Mouse (Mus musculus) forebrain, embryonic 13.5 days (tissue): ENCODE measurements around the gene Ddah2. TPM values are rescaled to one million over a fixed set of nuclear protein-coding genes. Genes with fewer than 3 reads are reported as not detected.

Source experiments
- ATAC-seq: fragments of 200-750 bp; cut with Nextera tagmentation; 2 replicates; pipeline ENCODE4 v1.8.0; 2017
- H3K27ac ChIP-seq: fragments of 300-500 bp; sonication (generic); 2 replicates; pipeline ENCODE4 v1.5.1; 2015; ENCODE audit warnings: inconsistent platforms, mild to moderate bottlenecking, moderate library complexity
- H3K27me3 ChIP-seq: fragments of 300-500 bp; sonication (generic); 2 replicates; pipeline ENCODE4 v1.6.1; 2015; ENCODE audit warnings: mild to moderate bottlenecking, inconsistent platforms
- H3K36me3 ChIP-seq: fragments of 300-500 bp; sonication (generic); 2 replicates; pipeline ENCODE4 v1.6.1; 2015; ENCODE audit warnings: mild to moderate bottlenecking, inconsistent platforms; ENCODE audit not compliant: poor library complexity, severe bottlenecking
- H3K4me1 ChIP-seq: fragments of 300-500 bp; sonication (generic); 2 replicates; pipeline ENCODE4 v1.6.1; 2015; ENCODE audit warnings: inconsistent platforms
- H3K4me2 ChIP-seq: fragments of 300-500 bp; sonication (generic); 2 replicates; pipeline ENCODE4 v1.6.1; 2015; ENCODE audit warnings: inconsistent platforms, mild to moderate bottlenecking, moderate library complexity
- H3K4me3 ChIP-seq: fragments of 300-500 bp; sonication (generic); 2 replicates; pipeline ENCODE4 v1.5.1; 2015; ENCODE audit warnings: mild to moderate bottlenecking, inconsistent platforms
- H3K9ac ChIP-seq: fragments of 300-500 bp; sonication (generic); 2 replicates; pipeline ENCODE4 v1.6.1; 2015; ENCODE audit warnings: mild to moderate bottlenecking, inconsistent platforms
- H3K9me3 ChIP-seq: fragments of 300-500 bp; sonication (generic); replicated peaks from 2 replicates; pipeline ENCODE4 v1.6.1; 2016; ENCODE audit warnings: inconsistent platforms
- WGBS: fragments of 180-500 bp; shearing (Covaris S2); methylation state at CpG from one replicate; pipeline ENCODE4 v1.1.7; 2015; 5-methylcytosine and 5-hydroxymethylcytosine counted together
- polyA plus RNA-seq: library from polyadenylated mRNA; unstranded; fragments of >200 nt; fragmentation: Nextera tagmentation; extraction: Ambion mirVana; gene quantifications from 2 replicates; pipeline ENCODE4 v1.2.1, GENCODE M21; 2015

Gene Ddah2
- polyA plus RNA-seq, result 543 and 566 TPM in 2 replicates

DNA sequence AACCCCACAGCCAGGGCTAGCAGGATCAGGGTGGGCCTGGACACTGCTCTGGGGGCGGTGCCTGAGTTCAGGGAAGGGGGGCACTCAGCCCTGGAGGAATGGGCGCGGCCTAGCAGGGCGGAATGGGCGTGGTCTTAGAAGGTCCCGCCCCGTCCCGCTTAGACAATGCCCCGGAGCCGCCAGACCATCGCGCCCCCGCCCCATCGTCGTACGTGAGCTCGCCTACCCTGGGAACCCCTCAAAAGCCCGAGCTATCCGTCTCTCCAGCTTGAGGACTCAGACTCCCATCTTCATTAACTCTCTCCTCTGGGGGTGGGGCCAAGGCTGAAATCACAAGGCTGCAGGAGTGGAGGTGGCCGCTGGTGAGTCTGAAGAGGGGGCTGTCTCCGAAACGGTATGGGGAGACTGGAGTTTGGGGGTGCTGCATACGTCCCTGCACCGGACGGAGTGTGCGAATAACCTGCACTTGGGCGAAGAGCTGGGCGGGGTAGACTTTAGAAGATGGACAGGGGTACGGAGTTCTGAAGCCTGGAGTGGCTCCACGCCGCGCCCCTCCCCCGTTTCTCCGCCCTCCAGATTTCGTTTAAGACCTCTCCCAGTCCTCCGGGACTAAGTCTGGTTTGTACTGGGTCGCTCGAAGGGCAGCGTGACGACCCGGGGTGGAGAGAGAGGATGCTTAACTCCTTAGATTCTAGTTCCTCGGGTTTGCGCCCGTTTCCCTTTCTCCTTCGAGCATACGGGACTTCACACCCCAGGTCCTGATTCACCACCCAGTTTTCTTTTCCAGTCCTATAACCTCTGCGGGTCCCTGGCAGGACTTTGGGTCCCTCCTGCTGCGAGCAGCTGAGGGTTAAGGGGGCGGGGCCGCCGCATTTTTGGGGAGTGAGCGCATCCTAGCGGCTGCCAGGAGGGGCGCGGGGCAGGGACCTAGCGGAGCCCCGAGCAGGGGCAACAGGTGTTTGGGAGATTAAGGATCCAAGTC is at the start of gene Ddah2:
Ddah2 (plus strand) TSS at position 125 of the 982 bp plus-strand sequence.
- H3K36me3 ChIP-seq, result peaks cover 59% of the 10 kb centered on the region
- peak within 1 kb of the TSS; percentile 90 for H3K9ac ChIP-seq
- peak within 1 kb of the TSS; percentile 94 for H3K27ac ChIP-seq
- H3K4me3 ChIP-seq, result peak within 1 kb of the TSS; percentile 79
- ATAC-seq, result peak; percentile 92
- H3K4me2 ChIP-seq, result peak within 1 kb of the TSS; percentile 91
- H3K27me3 ChIP-seq, result peaks cover 12% of the 10 kb centered on the region
- H3K9me3 ChIP-seq, result no peaks in the 10 kb centered on the region
- under 1% methylated on average over 57 of the region's 57 CpGs for WGBS
- H3K4me1 ChIP-seq, result peaks cover 32% of the 10 kb centered on the region

DNA sequence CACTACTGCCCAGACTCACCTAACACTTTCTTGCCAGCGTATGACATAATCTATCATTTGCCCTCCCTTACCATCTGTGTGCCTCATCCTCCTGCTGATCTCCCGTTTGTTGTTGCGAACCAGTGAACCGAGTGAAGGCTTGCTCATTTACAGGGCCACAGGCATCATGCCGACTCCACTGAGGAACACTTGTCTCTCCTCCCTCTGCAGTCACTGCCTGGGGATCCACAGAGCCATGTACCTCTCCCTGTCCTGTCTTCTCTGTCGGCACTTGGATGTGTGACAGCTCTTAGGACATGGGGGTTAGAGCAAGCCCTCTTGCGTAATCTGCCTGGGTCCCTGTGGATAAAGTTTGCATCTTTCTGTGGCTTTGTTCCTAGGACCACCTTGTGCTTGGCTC is 49.2 kb upstream of the Ddah2 start:
- no peak for ATAC-seq
- 82% methylated on average over 7 of the region's 7 CpGs for WGBS
- no peak overlapping the region for H3K9ac ChIP-seq
- peaks cover 98% of the 10 kb centered on the region for H3K36me3 ChIP-seq
- H3K4me1 ChIP-seq, result no peaks in the 10 kb centered on the region
- H3K4me3 ChIP-seq, result no peak overlapping the region
- no peaks in the 10 kb centered on the region for H3K27me3 ChIP-seq
- no peak overlapping the region for H3K27ac ChIP-seq
- H3K9me3 ChIP-seq, result no peaks in the 10 kb centered on the region
- H3K4me2 ChIP-seq, result no peak overlapping the region

DNA sequence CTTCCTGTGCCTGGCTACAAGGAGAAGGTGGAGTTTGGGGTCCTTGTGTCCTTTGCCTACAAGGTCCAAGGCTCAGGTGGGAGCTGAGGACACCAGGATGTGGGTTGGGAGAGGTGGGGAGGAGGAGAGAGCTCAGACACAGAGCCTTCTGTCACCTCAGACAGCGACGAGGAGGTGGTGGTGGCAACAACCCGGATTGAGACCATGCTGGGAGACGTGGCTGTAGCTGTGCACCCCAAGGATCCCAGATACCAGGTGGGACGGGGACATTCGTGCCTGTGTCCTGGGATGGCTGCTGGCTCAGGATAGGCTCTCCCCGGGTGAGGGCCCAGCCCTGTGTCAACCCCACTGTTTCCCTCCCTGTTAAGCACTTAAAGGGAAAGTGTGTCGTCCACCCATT is 47.4 kb upstream of the Ddah2 start:
- peaks cover 5% of the 10 kb centered on the region for H3K4me1 ChIP-seq

DNA sequence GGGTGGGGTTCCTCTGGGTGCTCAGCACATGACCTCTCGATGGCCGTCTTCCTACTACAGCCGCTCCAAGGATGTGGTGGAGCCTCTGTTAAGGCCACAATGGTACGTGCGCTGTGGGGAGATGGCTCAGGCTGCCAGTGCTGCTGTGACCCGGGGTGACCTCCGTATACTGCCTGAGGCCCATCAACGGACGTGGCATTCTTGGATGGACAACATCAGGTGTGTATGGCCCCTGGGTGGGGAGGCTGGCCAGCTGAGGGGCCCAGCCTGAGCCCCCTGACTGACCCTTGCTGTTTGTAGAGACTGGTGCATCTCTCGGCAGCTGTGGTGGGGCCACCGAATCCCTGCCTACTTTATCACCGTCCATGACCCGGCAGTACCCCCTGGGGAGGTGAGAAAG is 46.4 kb upstream of the Ddah2 start:
- Histone ChIP-seq H3K27ac (no peak overlapping the region), H3K9me3 (no peaks in the 10 kb centered on the region), H3K4me3 (no peak overlapping the region), H3K27me3 (no peaks in the 10 kb centered on the region), H3K4me2 (no peak overlapping the region), H3K4me1 (peaks cover 9% of the 10 kb centered on the region), H3K36me3 (peaks cover 100% of the 10 kb centered on the region), H3K9ac (no peak overlapping the region)
- no peak for ATAC-seq
- WGBS, result 93% methylated on average over 13 of the region's 13 CpGs

More for the DNA sequence above, 47.4 kb upstream of the Ddah2 start:
- Histone ChIP-seq H3K4me2 (no peak overlapping the region), H3K9me3 (no peaks in the 10 kb centered on the region), H3K36me3 (peaks cover 99% of the 10 kb centered on the region), H3K4me3 (no peak overlapping the region), H3K9ac (no peak overlapping the region), H3K27ac (no peak overlapping the region), H3K27me3 (no peaks in the 10 kb centered on the region)
- ATAC-seq, result no peak
- WGBS, result 93% methylated on average over 8 of the region's 8 CpGs

DNA sequence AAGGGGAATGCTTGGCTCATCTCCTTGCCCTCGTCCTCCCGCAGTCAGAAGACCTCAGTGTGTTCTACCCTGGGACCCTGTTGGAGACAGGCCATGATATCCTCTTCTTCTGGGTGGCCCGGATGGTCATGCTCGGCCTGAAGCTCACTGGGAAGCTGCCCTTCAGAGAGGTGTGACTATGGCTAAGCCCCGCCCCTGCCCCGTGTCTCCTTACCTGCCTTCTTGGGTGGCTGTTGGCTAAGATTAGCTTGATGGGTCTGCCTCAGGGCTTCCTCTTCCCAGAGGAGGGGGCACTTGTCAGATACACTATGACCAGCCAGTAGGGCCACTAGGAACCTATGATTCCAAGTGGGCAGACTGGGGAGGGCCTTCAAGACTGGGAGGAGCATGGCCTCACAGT is 45.6 kb upstream of the Ddah2 start:
- H3K27ac ChIP-seq, result no peak overlapping the region
- H3K4me3 ChIP-seq, result no peak overlapping the region
- 86% methylated on average over 6 of the region's 6 CpGs for WGBS
- peaks cover 9% of the 10 kb centered on the region for H3K4me1 ChIP-seq
- no peaks in the 10 kb centered on the region for H3K9me3 ChIP-seq
- H3K36me3 ChIP-seq, result peaks cover 96% of the 10 kb centered on the region
- no peaks in the 10 kb centered on the region for H3K27me3 ChIP-seq
- no peak for ATAC-seq
- H3K9ac ChIP-seq, result no peak overlapping the region
- no peak overlapping the region for H3K4me2 ChIP-seq

DNA sequence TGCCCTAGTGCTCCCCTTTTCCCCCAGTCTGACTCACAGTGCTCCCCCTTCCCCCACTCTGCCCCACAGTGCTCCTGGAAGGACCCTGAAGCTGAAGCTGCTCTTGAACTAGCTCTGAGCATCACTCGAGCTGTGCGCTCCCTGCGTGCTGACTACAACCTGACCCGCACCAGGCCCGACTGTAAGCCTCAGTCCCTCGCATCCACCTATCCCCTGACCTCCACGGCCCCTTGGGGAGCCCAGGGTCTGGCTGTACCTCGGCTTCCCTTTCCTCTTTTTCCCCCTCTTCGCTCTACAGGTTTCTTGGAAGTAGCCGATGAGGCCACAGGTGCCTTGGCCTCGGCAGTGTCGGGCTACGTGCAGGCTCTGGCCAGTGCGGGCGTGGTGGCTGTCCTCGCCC is 43.5 kb upstream of the Ddah2 start:
- ATAC-seq, result no peak
- peaks cover 76% of the 10 kb centered on the region for H3K36me3 ChIP-seq
- no peak overlapping the region for H3K4me3 ChIP-seq
- H3K27me3 ChIP-seq, result no peaks in the 10 kb centered on the region
- H3K27ac ChIP-seq, result no peak overlapping the region
- 91% methylated on average over 16 of the region's 16 CpGs for WGBS
- peaks cover 9% of the 10 kb centered on the region for H3K4me1 ChIP-seq
- no peaks in the 10 kb centered on the region for H3K9me3 ChIP-seq
- H3K9ac ChIP-seq, result 0 out of 2 replicates have a peak overlapping the region, but pooled peaks have one; percentile 18
- no peak overlapping the region for H3K4me2 ChIP-seq

DNA sequence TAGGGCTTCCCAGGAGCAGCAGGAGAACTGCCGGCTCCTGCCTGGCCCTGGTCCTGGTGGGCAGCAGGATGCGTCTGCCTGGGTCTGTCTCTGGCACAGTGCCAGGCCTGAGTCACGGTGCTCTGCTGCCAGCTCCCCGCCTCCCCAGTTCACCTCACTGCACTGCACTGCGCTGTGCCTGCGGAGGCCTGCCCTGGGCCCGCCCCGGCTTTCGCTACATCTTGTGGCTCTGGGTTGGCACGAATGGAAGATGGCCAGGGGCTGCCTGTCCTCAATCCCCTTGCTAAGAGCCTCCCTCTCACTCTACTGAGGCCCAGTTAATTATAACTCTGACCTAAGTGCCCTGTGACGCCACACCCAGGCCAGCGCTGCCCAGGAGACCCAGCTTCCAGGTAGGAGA is 42.5 kb upstream of the Ddah2 start, which contains the start of gene Vwa7:
Vwa7 (plus strand) TSS at position 204 of the 400 bp plus-strand sequence.
- peaks cover 65% of the 10 kb centered on the region for H3K36me3 ChIP-seq
- no peaks in the 10 kb centered on the region for H3K27me3 ChIP-seq
- peak within 1 kb of the TSS; percentile 44 for H3K27ac ChIP-seq
- no peaks in the 10 kb centered on the region for H3K9me3 ChIP-seq
- 38% methylated on average over 12 of the region's 12 CpGs for WGBS
- H3K4me2 ChIP-seq, result 0 out of 2 replicates have a peak within 1 kb of the TSS, but pooled peaks have one; percentile 10
- no peak within 1 kb of the TSS for H3K4me3 ChIP-seq
- ATAC-seq, result peak; percentile 71
- peaks cover 11% of the 10 kb centered on the region for H3K4me1 ChIP-seq
- peak within 1 kb of the TSS; percentile 46 for H3K9ac ChIP-seq

DNA sequence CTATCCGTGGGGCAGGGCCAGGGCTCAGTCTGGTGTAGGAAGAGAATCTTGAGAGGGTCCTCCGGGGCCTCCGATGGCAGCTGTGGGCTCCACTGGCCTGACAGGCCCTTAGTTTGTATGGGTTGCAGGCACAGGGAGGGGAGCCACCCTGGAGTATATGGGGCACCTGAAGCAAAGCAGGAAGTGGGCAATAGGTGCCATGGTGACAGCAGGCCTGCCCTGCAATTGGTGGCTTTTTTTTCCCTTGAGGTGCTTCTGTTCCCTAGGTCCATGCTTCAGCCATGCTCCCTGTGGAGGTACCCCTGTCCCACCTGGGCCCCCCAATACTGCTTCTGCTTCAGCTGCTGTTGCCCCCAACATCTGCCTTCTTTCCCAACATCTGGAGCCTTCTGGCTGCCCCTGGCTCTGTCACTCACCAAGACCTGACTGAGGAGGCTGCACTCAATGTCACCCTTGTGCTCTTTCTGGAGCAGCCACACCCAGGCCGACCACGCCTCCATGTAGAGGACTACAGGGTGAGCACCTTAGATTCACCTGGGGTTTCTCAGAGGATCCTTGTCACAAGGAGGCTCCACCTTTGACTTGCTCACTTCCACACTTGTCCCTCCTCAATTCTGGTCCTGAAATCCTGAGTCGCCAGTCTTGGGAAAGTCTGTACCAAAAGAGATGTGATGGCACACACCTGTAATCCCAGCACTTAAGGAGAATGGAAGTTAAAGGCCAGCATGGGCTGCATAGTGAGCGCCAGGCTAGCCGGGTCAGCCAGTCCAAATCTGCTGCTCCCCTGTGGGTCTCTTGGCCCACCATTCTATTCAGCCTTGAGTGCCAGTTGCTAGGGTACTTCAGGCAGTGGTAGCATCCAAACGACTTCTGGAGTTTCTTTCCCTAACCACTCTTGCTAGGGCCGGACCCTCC is 41.8 kb upstream of the Ddah2 start:
- ATAC-seq, result 0 out of 2 replicates have a peak, but pooled peaks have one; percentile 3
- Histone ChIP-seq H3K4me2 (no peak overlapping the region), H3K36me3 (peaks cover 58% of the 10 kb centered on the region), H3K9ac (peak overlapping the region; percentile 46), H3K9me3 (no peaks in the 10 kb centered on the region), H3K27ac (peak overlapping the region; percentile 44), H3K27me3 (no peaks in the 10 kb centered on the region), H3K4me1 (peaks cover 14% of the 10 kb centered on the region), H3K4me3 (no peak overlapping the region)
- 77% methylated on average over 10 of the region's 10 CpGs for WGBS

DNA sequence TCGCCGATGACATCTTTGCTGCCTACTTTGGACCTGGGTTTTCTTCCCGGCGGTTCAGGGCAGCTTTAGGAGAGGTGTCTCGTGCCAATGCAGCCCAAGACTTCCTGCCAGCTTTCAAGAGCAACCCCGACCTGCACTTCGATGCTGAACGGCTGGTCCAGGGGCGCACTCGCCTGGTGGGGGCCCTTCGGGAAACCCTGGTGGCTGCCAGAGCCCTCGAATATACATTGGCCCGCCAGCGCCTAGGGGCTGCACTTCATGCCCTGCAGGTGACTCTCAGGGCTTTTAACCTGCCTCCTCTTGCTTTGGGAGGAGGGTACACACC is 41.2 kb upstream of the Ddah2 start:
- Histone ChIP-seq H3K36me3 (peaks cover 52% of the 10 kb centered on the region), H3K4me3 (no peak overlapping the region), H3K4me1 (peaks cover 14% of the 10 kb centered on the region), H3K27me3 (no peaks in the 10 kb centered on the region), H3K9me3 (no peaks in the 10 kb centered on the region), H3K27ac (no peak overlapping the region), H3K4me2 (no peak overlapping the region), H3K9ac (peak overlapping the region; percentile 21; the same call in 1 of the 2 replicates)
- 75% methylated on average over 14 of the region's 14 CpGs for WGBS
- ATAC-seq, result no peak

DNA sequence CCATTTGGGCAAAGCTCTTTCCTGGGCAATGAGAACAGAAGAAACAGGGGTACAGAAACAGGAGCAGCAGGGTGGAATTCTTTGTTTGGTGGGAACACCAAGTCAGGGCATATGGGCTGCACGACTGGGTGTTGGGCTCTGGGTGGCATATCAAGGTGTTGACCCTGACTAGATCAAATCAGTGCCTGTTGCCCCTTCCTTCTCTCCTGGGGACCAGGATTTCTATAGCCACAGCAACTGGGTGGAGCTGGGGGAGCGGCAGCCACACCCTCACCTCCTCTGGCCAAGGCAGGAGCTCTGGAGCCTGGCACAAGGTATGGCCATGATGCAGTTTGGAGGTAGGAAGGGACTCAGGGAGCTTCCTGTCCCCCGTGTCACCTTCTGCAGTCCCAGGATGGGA is 40.7 kb upstream of the Ddah2 start:
- Histone ChIP-seq H3K9me3 (no peaks in the 10 kb centered on the region), H3K4me3 (no peak overlapping the region), H3K27me3 (no peaks in the 10 kb centered on the region), H3K36me3 (peaks cover 47% of the 10 kb centered on the region), H3K27ac (no peak overlapping the region), H3K9ac (0 out of 2 replicates have a peak overlapping the region, but pooled peaks have one; percentile 21), H3K4me2 (no peak overlapping the region), H3K4me1 (peaks cover 14% of the 10 kb centered on the region)
- WGBS, result 74% methylated on average over 3 of the region's 3 CpGs
- ATAC-seq, result no peak

DNA sequence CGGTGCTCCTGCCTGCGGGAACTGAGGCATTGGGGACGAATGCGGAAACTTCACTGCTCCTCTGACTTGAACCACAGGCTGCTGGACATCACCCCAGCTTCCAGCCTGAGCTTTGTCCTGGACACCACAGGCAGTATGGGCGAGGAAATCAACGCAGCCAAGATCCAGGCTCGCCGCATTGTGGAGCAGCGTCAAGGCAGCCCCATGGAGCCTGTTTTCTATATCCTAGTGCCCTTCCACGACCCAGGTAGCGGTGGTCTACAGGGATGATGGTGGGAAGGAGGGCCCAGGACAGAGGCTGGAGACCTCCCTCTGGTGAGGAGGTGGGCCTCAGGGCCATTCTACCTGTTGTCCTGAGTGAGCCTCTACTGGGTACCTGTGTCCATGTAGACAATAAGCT is 38.9 kb upstream of the Ddah2 start:
- H3K9ac ChIP-seq, result no peak overlapping the region
- H3K4me3 ChIP-seq, result no peak overlapping the region
- no peak for ATAC-seq
- H3K4me1 ChIP-seq, result peaks cover 14% of the 10 kb centered on the region
- H3K27ac ChIP-seq, result no peak overlapping the region
- peaks cover 30% of the 10 kb centered on the region for H3K36me3 ChIP-seq
- no peaks in the 10 kb centered on the region for H3K9me3 ChIP-seq
- 78% methylated on average over 11 of the region's 11 CpGs for WGBS
- no peaks in the 10 kb centered on the region for H3K27me3 ChIP-seq
- no peak overlapping the region for H3K4me2 ChIP-seq

DNA sequence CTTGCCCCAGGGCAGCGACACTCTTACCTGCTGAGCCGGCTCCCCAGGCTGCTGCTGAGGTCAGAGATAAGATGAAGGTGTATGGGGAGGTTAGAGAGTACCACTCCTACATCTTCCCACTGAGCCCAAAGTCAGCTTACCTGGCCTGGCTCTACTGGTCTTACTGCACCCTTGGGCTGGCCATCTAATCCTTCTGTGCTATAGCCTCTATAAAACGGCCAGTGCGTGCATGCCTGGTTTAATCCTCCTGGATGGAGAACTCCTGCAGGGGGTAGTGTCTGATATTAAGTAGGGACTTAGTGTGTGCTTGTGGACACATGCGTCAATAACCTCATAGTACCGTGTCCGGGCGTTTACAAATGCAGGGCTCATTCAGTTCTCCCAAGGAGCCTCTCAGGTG is 38.3 kb upstream of the Ddah2 start:
- Histone ChIP-seq H3K9me3 (no peaks in the 10 kb centered on the region), H3K27me3 (no peaks in the 10 kb centered on the region), H3K27ac (no peak overlapping the region), H3K4me3 (no peak overlapping the region), H3K36me3 (peaks cover 23% of the 10 kb centered on the region), H3K4me1 (peaks cover 14% of the 10 kb centered on the region), H3K9ac (no peak overlapping the region), H3K4me2 (no peak overlapping the region)
- WGBS, result 86% methylated on average over 8 of the region's 8 CpGs
- no peak for ATAC-seq
